Mouse (Mus musculus) testis, adult 2 months (tissue): Measurements from ENCODE around the gene Hmgb3. TPM values are rescaled to one million over a fixed set of nuclear protein-coding genes. Genes with fewer than 3 reads are reported as not detected.

Experiments used
- H3K27ac ChIP-seq: fragments of 200-500 bp; 2 replicates; pipeline ENCODE4 v1.5.1; 2012; ENCODE audit warnings: low read depth, low read length; ENCODE audit not compliant: control insufficient read depth, insufficient read depth
- H3K27me3 ChIP-seq: fragments of 200-500 bp; 2 replicates; pipeline ENCODE4 v1.6.1; 2012; ENCODE audit warnings: mild to moderate bottlenecking, low read length, moderate library complexity; ENCODE audit not compliant: control insufficient read depth, insufficient read depth
- H3K36me3 ChIP-seq: fragments of 200-500 bp; 2 replicates; pipeline ENCODE4 v1.6.1; 2012; ENCODE audit warnings: mild to moderate bottlenecking, low read length; ENCODE audit not compliant: control insufficient read depth, insufficient read depth
- H3K4me1 ChIP-seq: fragments of 200-500 bp; 2 replicates; pipeline ENCODE4 v1.6.1; 2012; ENCODE audit warnings: low read length; ENCODE audit not compliant: control insufficient read depth, insufficient read depth
- H3K4me3 ChIP-seq: fragments of 200-500 bp; 2 replicates; pipeline ENCODE4 v1.5.1; 2012; ENCODE audit warnings: low read depth, mild to moderate bottlenecking, low read length, moderate library complexity, mixed read lengths; ENCODE audit not compliant: control insufficient read depth
- CTCF ChIP-seq: fragments of 200-500 bp; IDR thresholded peaks from 2 replicates; pipeline ENCODE4 v1.5.1; 2012; ENCODE audit warnings: low read depth, mild to moderate bottlenecking, inconsistent platforms, low read length, moderate library complexity; ENCODE audit not compliant: control insufficient read depth, insufficient read depth, insufficient replicate concordance
- POLR2A ChIP-seq: fragments of 200-500 bp; IDR thresholded peaks from 2 replicates; pipeline ENCODE4 v1.6.1; 2012; ENCODE audit warnings: low read depth, mild to moderate bottlenecking, inconsistent platforms, low read length, moderate library complexity; ENCODE audit not compliant: control insufficient read depth
- polyA plus RNA-seq: library from polyadenylated mRNA; depleted of rRNA; stranded (reverse); fragments of >200 nt; gene quantifications from 2 replicates; pipeline ENCODE4 v1.2.3, GENCODE M21; 2012; rRNA removed

The Hmgb3 gene
- polyA plus RNA-seq, 1 experiment: 19.8 TPM

DNA sequence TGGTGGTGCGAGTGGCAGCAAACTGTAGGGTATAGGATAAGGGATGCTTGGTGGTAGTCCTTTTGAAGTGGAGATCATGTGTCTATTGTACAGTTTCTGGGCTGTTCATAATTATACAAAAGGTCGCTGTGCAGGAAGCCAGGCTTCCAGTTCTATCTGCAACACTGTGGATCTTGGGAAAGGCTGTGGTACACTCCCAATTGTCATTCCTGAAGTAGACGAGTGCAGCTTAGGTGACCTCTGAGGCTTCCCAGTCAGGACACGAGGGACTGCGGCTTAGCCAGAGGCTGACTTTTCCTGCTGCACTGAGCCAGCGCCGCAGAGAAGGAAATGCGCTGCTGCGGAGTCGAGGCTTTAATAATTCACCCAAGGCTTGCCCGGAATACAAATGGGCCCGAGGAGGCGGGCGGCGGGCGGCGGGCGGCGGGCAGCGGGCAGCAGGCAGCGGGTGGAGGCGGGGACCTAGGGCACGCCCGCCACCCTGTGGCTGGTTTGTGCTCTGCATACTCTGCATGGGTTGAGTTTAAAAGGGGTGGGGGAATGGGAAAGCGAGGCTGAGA is 45.4 kb downstream of the Hmgb3 start:
- peak overlapping the region; percentile 36; the same call in 1 of the 2 replicates for H3K4me3 ChIP-seq
- no peaks in the 10 kb centered on the region for H3K27me3 ChIP-seq
- H3K36me3 ChIP-seq: no peaks in the 10 kb centered on the region
- H3K4me1 ChIP-seq: no peaks in the 10 kb centered on the region
- no peak overlapping the region for H3K27ac ChIP-seq
- TF ChIP-seq CTCF (peak; percentile 21; the same call in 1 of the 2 replicates), POLR2A (no peak)

Other genes starting within 250 kb of the Hmgb3 start
- gene Mtmr1, start 191.2 kb upstream of the Hmgb3 start, polyA plus RNA-seq: 4.1 and 5.3 TPM in 2 replicates
- gene Cd99l2, start 63.1 kb upstream of the Hmgb3 start, polyA plus RNA-seq: 3.5 and 4.7 TPM in 2 replicates
- 1.9 and 2.4 TPM in 2 replicates for gene Gpr50, start 107.7 kb downstream of the Hmgb3 start, polyA plus RNA-seq